Mouse (Mus musculus) liver, embryonic 16.5 days (tissue): ENCODE data around the gene Pla2g16. TPM values are rescaled to one million over a fixed set of nuclear protein-coding genes. Genes with fewer than 3 reads are reported as not detected.

Source experiments
- ATAC-seq: fragments of 200-750 bp; cut with Nextera tagmentation; 2 replicates; pipeline ENCODE4 v1.8.0; 2017; ENCODE audit warnings: low read depth, mild to moderate bottlenecking, moderate number of reproducible peaks, moderate library complexity
- H3K27ac ChIP-seq: fragments of 300-500 bp; sonication (generic); 2 replicates; pipeline ENCODE4 v1.5.1; 2014; ENCODE audit warnings: mild to moderate bottlenecking, low read length
- H3K27me3 ChIP-seq: fragments of 300-500 bp; sonication (generic); 2 replicates; pipeline ENCODE4 v1.6.1; 2014; ENCODE audit warnings: low read depth, low read length, mixed read lengths; ENCODE audit not compliant: control insufficient read depth, insufficient read depth
- H3K36me3 ChIP-seq: fragments of 300-500 bp; sonication (generic); 2 replicates; pipeline ENCODE4 v1.6.1; 2014; ENCODE audit warnings: mild to moderate bottlenecking; ENCODE audit not compliant: control insufficient read depth, insufficient read depth
- H3K4me1 ChIP-seq: fragments of 300-500 bp; sonication (generic); 2 replicates; pipeline ENCODE4 v1.6.1; 2014; ENCODE audit warnings: low read depth, low read length, mixed read lengths; ENCODE audit not compliant: control insufficient read depth
- H3K4me2 ChIP-seq: fragments of 300-500 bp; sonication (generic); 2 replicates; pipeline ENCODE4 v1.6.1; 2014; ENCODE audit warnings: low read depth, low read length, mixed read lengths
- H3K4me3 ChIP-seq: fragments of 300-500 bp; sonication (generic); 2 replicates; pipeline ENCODE4 v1.5.1; 2014; ENCODE audit warnings: low read depth, mild to moderate bottlenecking, low read length
- H3K9ac ChIP-seq: fragments of 300-500 bp; sonication (generic); 2 replicates; pipeline ENCODE4 v1.6.1; 2014; ENCODE audit warnings: low read depth, low read length
- H3K9me3 ChIP-seq: fragments of 300-500 bp; sonication (generic); replicated peaks from 2 replicates; pipeline ENCODE4 v1.6.1; 2016; ENCODE audit warnings: low read length; ENCODE audit not compliant: control insufficient read depth
- WGBS: fragments of 180-500 bp; shearing (Covaris S2); extraction: QIAGEN DNeasy Blood & Tissue Kit; methylation state at CpG from one replicate; pipeline ENCODE4 v1.1.7; 2014; ENCODE audit not compliant: insufficient replicate concordance; 5-methylcytosine and 5-hydroxymethylcytosine counted together
- polyA plus RNA-seq: library from polyadenylated mRNA; unstranded; fragments of >200 nt; fragmentation: Nextera tagmentation; extraction: Ambion mirVana; gene quantifications from 2 replicates; pipeline ENCODE4 v1.2.1, GENCODE M21; 2015

Gene Pla2g16
- polyA plus RNA-seq, 1 experiment from 2014 or later: 18.8 TPM

DNA sequence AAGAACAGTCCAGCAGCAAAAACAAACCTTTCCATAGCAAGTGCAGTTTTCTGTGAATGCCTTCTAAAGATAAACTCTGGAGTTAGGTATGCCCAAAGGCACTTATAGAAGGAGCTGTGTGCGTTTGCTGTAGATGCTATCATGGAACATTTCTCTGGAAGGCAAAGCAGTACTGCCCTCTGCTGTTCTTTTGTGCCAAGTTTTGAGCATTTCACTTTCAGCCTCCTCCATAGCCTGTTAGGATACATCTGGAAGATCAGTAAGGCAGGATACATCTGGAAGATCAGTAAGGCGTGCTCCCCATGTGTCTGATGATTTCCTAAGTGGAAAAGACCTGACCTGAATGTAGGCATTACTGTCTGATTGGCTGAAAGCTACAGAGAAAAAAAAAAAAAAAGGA lies 38.3 kb downstream of the Pla2g16 start:
- Histone ChIP-seq H3K36me3 (no peaks in the 10 kb centered on the region), H3K27me3 (no peaks in the 10 kb centered on the region), H3K9me3 (no peaks in the 10 kb centered on the region), H3K27ac (no peak overlapping the region), H3K9ac (no peak overlapping the region), H3K4me2 (no peak overlapping the region), H3K4me1 (no peaks in the 10 kb centered on the region), H3K4me3 (no peak overlapping the region)
- ATAC-seq: no peak
- WGBS: 5% methylated on average over 2 of the region's 2 CpGs

DNA sequence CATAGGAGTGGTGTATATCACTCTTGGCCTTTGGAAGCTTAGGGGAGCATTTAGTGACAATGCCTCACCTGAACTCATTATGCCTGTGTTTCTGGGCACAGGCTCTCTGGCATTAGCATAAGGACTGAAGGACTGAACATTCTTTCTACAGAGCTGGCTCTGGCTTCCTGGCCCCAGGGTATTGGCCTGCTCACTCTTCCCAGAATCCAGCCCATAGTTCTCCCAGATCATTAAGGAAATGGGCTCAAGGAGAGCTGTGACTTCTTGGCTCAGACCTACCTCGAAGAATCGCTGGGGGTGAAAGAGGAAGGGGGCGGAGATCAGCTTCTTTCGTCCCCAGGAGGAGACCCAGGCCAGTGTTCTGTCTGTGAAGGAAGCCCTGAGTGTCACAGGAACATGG lies 41.2 kb downstream of the Pla2g16 start:
- ATAC-seq: no peak
- Histone ChIP-seq H3K36me3 (no peaks in the 10 kb centered on the region), H3K4me3 (no peak overlapping the region), H3K9me3 (no peaks in the 10 kb centered on the region), H3K9ac (no peak overlapping the region), H3K4me2 (no peak overlapping the region), H3K27me3 (no peaks in the 10 kb centered on the region), H3K27ac (no peak overlapping the region), H3K4me1 (no peaks in the 10 kb centered on the region)
- WGBS: 30% methylated on average over 4 of the region's 4 CpGs

DNA sequence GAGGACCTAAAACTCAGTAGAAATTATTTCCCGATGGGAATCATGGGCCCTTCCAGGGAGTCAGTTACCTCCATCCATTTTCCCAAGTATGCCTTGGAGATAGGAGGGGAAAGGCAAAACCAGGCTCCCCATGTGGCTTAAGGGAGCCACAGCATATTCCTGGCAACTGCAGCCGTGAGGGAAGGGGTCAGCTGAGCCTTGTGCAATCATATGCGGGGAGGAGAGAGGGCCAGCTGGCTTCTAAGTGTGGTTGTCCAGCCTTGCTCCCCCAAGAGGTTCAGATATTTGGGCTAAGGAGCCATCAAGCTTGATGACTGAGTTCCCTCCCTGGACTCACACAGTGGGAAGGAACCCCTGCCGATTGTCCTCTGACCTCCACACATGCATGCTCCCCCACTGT lies 44.3 kb downstream of the Pla2g16 start:
- Histone ChIP-seq H3K4me2 (no peak overlapping the region), H3K4me3 (no peak overlapping the region), H3K27me3 (no peaks in the 10 kb centered on the region), H3K27ac (no peak overlapping the region), H3K9ac (no peak overlapping the region), H3K9me3 (no peaks in the 10 kb centered on the region), H3K4me1 (no peaks in the 10 kb centered on the region), H3K36me3 (no peaks in the 10 kb centered on the region)
- no peak for ATAC-seq
- WGBS: 60% methylated on average over 4 of the region's 4 CpGs

DNA sequence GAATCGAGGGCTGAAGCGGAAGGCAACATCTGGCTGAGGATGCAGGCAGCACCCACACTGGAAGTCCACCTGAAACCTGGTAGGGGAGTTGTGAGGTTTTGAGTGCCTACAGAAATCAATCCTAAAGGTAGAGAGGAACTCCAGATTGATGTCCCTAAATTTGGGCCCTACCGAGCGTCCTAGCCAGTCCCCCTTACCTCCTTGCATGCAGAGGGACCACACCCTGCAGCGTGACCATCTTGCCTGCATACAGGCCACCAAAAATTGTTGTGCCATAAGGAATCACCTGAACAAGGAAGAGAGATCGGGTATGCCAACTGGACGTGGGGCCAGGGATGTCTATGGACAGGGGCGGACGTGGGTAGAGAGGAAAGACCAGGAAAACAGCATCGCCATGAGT lies 46.8 kb downstream of the Pla2g16 start:
- no peaks in the 10 kb centered on the region for H3K36me3 ChIP-seq
- no peak overlapping the region for H3K4me3 ChIP-seq
- ATAC-seq: no peak
- no peaks in the 10 kb centered on the region for H3K4me1 ChIP-seq
- H3K4me2 ChIP-seq: no peak overlapping the region
- no peak overlapping the region for H3K9ac ChIP-seq
- no peak overlapping the region for H3K27ac ChIP-seq
- WGBS: 71% methylated on average over 10 of the region's 10 CpGs
- H3K27me3 ChIP-seq: no peaks in the 10 kb centered on the region; the same call in none of the 2 replicates
- no peaks in the 10 kb centered on the region for H3K9me3 ChIP-seq

DNA sequence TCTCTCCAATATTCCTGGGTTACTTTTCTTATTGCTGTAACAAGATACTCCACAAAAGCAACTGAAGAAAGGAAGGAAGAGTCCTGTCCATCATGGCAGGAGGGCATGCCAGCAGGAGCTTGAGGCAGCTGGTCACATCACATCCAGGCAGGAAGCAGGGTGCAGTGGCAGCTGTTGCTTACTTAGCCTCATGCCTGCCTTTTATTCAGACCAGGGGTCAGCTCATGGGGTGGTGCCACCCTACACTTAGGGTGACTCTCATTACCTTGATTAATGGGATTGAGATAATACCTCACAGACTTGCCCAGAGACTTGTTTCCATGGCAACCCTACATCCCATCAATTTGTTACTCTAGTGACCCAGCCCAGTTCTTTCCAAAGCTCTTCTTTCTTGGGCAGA lies 47.8 kb downstream of the Pla2g16 start:
- Histone ChIP-seq H3K4me2 (no peak overlapping the region), H3K4me3 (no peak overlapping the region), H3K27me3 (no peaks in the 10 kb centered on the region; the same call in none of the 2 replicates), H3K9ac (no peak overlapping the region), H3K9me3 (no peaks in the 10 kb centered on the region), H3K27ac (no peak overlapping the region), H3K4me1 (no peaks in the 10 kb centered on the region), H3K36me3 (no peaks in the 10 kb centered on the region)
- no peak for ATAC-seq

DNA sequence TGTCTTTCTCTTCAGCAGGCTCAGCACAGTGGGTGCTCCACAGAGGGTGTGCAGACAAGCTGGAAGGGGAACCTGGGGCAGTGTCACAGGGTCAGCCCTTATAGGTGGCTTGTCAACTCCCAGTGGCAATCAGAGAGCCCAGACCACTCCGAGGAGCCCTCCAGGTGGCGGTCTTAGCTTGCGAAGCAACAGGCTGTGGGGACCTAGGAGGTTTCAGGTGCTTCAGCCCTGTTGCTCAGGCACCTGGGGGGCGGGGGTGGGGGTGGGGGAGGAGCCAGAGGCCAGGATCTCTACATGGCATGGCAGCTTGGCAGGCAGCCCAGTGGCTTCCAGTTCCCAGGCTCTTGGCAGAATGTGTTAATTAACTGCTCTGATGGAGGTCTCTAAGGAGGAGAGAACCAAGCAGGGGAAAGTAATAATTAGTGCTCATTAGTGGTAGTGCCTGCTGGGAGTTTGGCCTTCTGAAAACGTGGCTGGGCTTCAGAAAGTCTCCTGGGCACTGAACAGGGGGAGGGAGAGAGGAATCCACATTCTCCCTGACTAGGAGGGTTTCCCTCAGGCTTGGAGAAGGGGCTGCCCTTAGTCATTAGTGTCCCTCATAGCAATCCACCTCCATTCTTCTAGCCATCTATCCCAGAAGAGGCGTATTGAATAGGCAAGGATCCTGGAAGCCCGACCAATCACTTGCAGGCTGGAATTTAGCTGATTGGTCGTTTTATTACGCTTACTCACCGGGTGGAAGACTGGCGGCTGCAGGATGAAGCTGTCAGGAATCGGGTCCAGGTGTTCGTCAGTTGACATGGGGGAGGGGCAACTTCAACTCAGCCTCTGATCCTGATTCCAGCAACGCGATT lies 48.9 kb downstream of the Pla2g16 start:
- 6% methylated on average over 15 of the region's 15 CpGs for WGBS
- ATAC-seq: no peak
- Histone ChIP-seq H3K4me1 (no peaks in the 10 kb centered on the region), H3K27ac (no peak overlapping the region), H3K9me3 (no peaks in the 10 kb centered on the region), H3K4me2 (peak overlapping the region; percentile 28), H3K4me3 (no peak overlapping the region), H3K27me3 (no peaks in the 10 kb centered on the region; the same call in none of the 2 replicates), H3K36me3 (no peaks in the 10 kb centered on the region), H3K9ac (no peak overlapping the region)

DNA sequence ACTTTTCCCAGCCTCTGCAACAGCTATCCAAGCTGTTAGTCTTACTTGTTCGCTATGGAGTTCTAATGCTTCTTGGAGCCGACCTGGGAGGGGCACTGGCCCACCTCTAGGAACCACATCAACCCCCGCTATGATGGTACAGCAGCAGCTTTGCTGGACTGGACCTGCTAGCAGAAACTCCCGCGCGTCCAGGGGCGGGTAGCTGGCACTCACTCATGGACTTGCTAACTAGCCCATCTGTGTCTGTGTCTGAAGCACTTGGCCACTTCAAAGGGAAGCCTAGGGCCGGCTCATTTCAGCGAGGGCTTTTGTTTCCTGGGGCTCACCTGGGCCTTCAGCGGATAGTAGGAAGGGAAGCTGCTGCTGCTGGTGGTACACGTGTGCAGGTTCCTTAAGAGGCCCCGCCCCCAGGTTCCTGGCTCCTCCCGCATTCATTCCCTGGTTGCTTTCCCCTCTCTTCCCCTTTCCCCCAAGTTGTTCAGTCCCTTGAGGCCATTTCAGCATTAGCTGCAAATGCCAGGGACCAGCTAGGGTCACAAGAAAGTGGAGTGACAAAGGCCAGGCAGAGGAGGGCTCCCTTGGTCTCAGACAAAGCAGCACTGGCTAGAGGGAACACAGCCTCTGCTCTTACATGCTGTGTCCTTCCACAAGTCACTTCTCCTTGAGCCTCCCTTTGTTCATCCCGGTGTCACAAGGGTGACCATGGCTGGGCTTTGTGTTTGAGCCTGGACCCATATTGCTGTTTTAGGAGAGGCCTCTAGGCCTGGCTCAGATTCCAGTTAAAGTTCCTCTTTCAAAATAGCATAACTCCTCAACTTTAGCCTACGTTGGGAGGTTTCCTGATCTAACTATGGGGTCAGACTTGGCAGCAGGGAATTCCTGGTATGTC lies 49.8 kb downstream of the Pla2g16 start, which contains the start of gene Lgals12:
Gene Lgals12, minus strand, starts transcription at position 393 of the 889 bp plus-strand sequence.
- Histone ChIP-seq H3K27ac (no peak within 1 kb of the TSS), H3K27me3 (peaks cover 6% of the 10 kb centered on the region), H3K36me3 (no peaks in the 10 kb centered on the region), H3K4me2 (peak within 1 kb of the TSS; percentile 28), H3K9me3 (no peaks in the 10 kb centered on the region), H3K4me3 (no peak within 1 kb of the TSS), H3K4me1 (no peaks in the 10 kb centered on the region; the same call in 1 of the 2 replicates), H3K9ac (no peak within 1 kb of the TSS)
- WGBS: 14% methylated on average over 15 of the region's 15 CpGs
- no peak for ATAC-seq

DNA sequence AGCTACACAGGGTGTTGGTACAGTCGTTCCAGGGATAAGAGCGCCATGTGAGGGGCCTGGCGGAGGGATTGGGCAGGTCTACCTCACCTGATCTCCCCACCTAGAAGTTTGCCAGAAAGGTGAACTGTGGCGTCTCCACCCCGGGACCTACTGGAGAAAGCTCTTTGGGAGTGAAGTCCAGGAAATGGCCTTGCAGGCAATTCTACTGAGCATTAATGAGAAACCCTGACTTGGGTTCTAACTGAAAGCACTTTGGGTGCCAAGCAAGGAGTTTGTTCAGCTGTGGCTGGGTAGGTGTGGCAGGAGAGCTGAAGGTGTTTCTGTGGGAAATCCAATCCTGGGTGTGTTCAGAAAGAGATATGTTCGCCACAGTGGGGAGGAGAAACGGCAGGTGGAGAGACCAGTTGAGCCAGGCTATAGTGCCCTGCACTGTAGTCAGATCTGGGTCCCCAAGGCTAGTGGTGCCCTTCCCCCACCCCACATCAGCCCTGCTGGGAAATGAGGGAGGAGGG lies 50.5 kb downstream of the Pla2g16 start:
- H3K9ac ChIP-seq: no peak overlapping the region
- H3K4me1 ChIP-seq: no peaks in the 10 kb centered on the region; the same call in 1 of the 2 replicates
- no peak overlapping the region for H3K27ac ChIP-seq
- H3K27me3 ChIP-seq: peaks cover 13% of the 10 kb centered on the region
- 51% methylated on average over 7 of the region's 7 CpGs for WGBS
- no peak overlapping the region for H3K4me2 ChIP-seq
- ATAC-seq: no peak
- no peak overlapping the region for H3K4me3 ChIP-seq
- no peaks in the 10 kb centered on the region for H3K36me3 ChIP-seq
- H3K9me3 ChIP-seq: no peaks in the 10 kb centered on the region
